8 mouse cellular contexts compared by ENCODE assay signal in the genomic region with DNA sequence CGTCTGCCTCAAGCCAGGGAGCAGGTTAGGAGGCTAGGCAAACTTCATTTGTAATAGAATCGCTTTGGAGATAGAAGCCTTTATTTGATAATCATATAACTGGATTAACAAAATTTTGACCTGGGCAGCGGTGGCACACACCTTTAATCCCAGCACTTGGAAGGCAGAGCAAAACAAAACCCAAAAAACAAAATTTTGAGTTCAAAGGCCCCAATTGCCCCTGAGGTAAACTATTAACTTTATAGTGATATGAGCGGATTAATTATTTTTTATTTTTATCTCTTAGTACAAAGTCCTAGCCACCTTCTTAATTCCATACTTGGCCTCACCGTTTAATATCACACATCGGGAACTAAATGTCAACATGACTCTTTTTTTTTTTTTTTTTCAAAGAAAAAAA. TPM values are rescaled to one million over a fixed set of nuclear protein-coding genes. Genes with fewer than 3 reads are reported as not detected.
A peak's percentile ranks its signal among the peaks of the same experiment; 100 is the strongest.
DNase-seq lines count a peak whose midpoint lies in the region; ATAC-seq and TF ChIP-seq lines count a peak whose summit lies in the region.

No protein-coding gene starts in this region.

- no peak for TF ChIP-seq CTCF in lung, adult 2 months (IDR thresholded peaks at IDR 0.05; ENCODE audit: insufficient read depth, low read length)

- no peak for ATAC-seq in kidney, embryonic 15.5 days (replicated peaks; ENCODE audit: low FRiP score)
- ATAC-seq in embryonic facial prominence, embryonic 11.5 days (replicated peaks; ENCODE audit: insufficient number of reproducible peaks, low FRiP score, low TSS enrichment, low read depth), result no peak
- ATAC-seq in intestine, embryonic 14.5 days (replicated peaks; ENCODE audit: low FRiP score, low TSS enrichment, low read depth), result no peak
- no peak for ATAC-seq in midbrain, embryonic 16.5 days

- no peak for TF ChIP-seq POLR2A in lung, adult 2 months (IDR thresholded peaks at IDR 0.05; ENCODE audit: borderline replicate concordance, extremely low read depth, low read depth, low read length)

- H3K9ac ChIP-seq in kidney, embryonic 15.5 days, result peak overlapping the region; percentile 78
- H3K9ac ChIP-seq in embryonic facial prominence, embryonic 11.5 days (replicated peaks; ENCODE audit: low read length), result peak overlapping the region; percentile 61
- H3K9ac ChIP-seq in intestine, embryonic 14.5 days (ENCODE audit: low read length), result peak overlapping the region; percentile 71
- H3K9ac ChIP-seq in midbrain, embryonic 16.5 days (ENCODE audit: low read depth, low read length), result peak overlapping the region; percentile 77

- WGBS in kidney, embryonic 15.5 days, result 81% methylated on average over 6 of the region's 6 CpGs
- WGBS in embryonic facial prominence, embryonic 11.5 days, result 82% methylated on average over 6 of the region's 6 CpGs
- WGBS in intestine, embryonic 14.5 days, result 77% methylated on average over 6 of the region's 6 CpGs
- 78% methylated on average over 6 of the region's 6 CpGs for whole genome bisulfite sequencing in midbrain, embryonic 16.5 days
- WGBS in lung, adult 2 months, result 78% methylated on average over 6 of the region's 6 CpGs

- H3K4me1 ChIP-seq in kidney, embryonic 15.5 days, result peaks cover 13% of the 10 kb centered on the region
- H3K4me1 ChIP-seq in embryonic facial prominence, embryonic 11.5 days (ENCODE audit: control insufficient read depth, insufficient read depth, low read length), result no peaks in the 10 kb centered on the region
- peaks cover 9% of the 10 kb centered on the region; the same call in 1 of the 2 replicates for H3K4me1 ChIP-seq in intestine, embryonic 14.5 days (replicated peaks; ENCODE audit: control insufficient read depth, insufficient read depth, low read length)
- H3K4me1 ChIP-seq in midbrain, embryonic 16.5 days (ENCODE audit: control insufficient read depth, insufficient read depth, low read length), result peaks cover 14% of the 10 kb centered on the region
- H3K4me1 ChIP-seq in lung, adult 2 months (ENCODE audit: control insufficient read depth, insufficient read depth, low read length), result peaks cover 2% of the 10 kb centered on the region; the same call in 1 of the 2 replicates

- peak overlapping the region; percentile 76 for H3K4me2 ChIP-seq in kidney, embryonic 15.5 days
- peak overlapping the region; percentile 66 for H3K4me2 ChIP-seq in embryonic facial prominence, embryonic 11.5 days (ENCODE audit: low read depth, low read length)
- H3K4me2 ChIP-seq in intestine, embryonic 14.5 days (ENCODE audit: low read length), result peak overlapping the region; percentile 87
- H3K4me2 ChIP-seq in midbrain, embryonic 16.5 days (ENCODE audit: low read length), result peak overlapping the region; percentile 86

- DNase-seq in kidney, postnatal 4 days, result no peak
- no peak for DNase-seq in embryonic facial prominence, embryonic 11.5 days (ENCODE audit: low spot score)
- DNase-seq in intestine, embryonic 14.5 days (ENCODE audit: low spot score), result no peak
- DNase-seq in right cerebral cortex, postnatal 36 days (ENCODE audit: low spot score in 2 of 2), result no peak
- DNase-seq in left cerebral cortex, postnatal 14 days (ENCODE audit: low spot score in 2 of 2), result no peak
- no peak for DNase-seq in lung, adult 2 months

- no peaks in the 10 kb centered on the region for H3K9me3 ChIP-seq in kidney, embryonic 15.5 days (replicated peaks)
- no peaks in the 10 kb centered on the region for H3K9me3 ChIP-seq in embryonic facial prominence, embryonic 11.5 days (replicated peaks; ENCODE audit: control insufficient read depth, low read length)
- no peaks in the 10 kb centered on the region for H3K9me3 ChIP-seq in intestine, embryonic 14.5 days (ENCODE audit: control insufficient read depth, low read length)
- no peaks in the 10 kb centered on the region for H3K9me3 ChIP-seq in midbrain, embryonic 16.5 days (replicated peaks; ENCODE audit: control insufficient read depth, low read length, poor library complexity, severe bottlenecking)

- peaks cover 6% of the 10 kb centered on the region; the same call in 1 of the 2 replicates for H3K36me3 ChIP-seq in kidney, embryonic 15.5 days
- no peaks in the 10 kb centered on the region; the same call in 1 of the 2 replicates for H3K36me3 ChIP-seq in embryonic facial prominence, embryonic 11.5 days (replicated peaks; ENCODE audit: control insufficient read depth, insufficient read depth, low read depth, low read length)
- peaks cover 4% of the 10 kb centered on the region for H3K36me3 ChIP-seq in intestine, embryonic 14.5 days (ENCODE audit: control insufficient read depth, insufficient read depth, low read length)
- no peaks in the 10 kb centered on the region for H3K36me3 ChIP-seq in midbrain, embryonic 16.5 days (ENCODE audit: control insufficient read depth, insufficient read depth, low read length)

- H3K4me3 ChIP-seq in kidney, embryonic 15.5 days (replicated peaks), result peak overlapping the region; percentile 68
- H3K4me3 ChIP-seq in embryonic facial prominence, embryonic 11.5 days (ENCODE audit: low read depth, low read length), result peak overlapping the region; percentile 52
- H3K4me3 ChIP-seq in intestine, embryonic 14.5 days (ENCODE audit: low read depth, low read length), result peak overlapping the region; percentile 69
- peak overlapping the region; percentile 73 for H3K4me3 ChIP-seq in midbrain, embryonic 16.5 days (ENCODE audit: low read depth, low read length)
- no peak overlapping the region for H3K4me3 ChIP-seq in lung, adult 2 months (replicated peaks; ENCODE audit: extremely low read depth, low read depth, low read length)

- H3K27ac ChIP-seq in kidney, embryonic 15.5 days, result peak overlapping the region; percentile 94
- H3K27ac ChIP-seq in embryonic facial prominence, embryonic 11.5 days (replicated peaks; ENCODE audit: low read depth, low read length), result no peak overlapping the region
- H3K27ac ChIP-seq in intestine, embryonic 14.5 days (ENCODE audit: low read depth), result 0 out of 2 replicates have a peak overlapping the region, but pooled peaks have one; percentile 77
- peak overlapping the region; percentile 88 for H3K27ac ChIP-seq in midbrain, embryonic 16.5 days (ENCODE audit: low read length)

- intact Hi-C loops in left cerebral cortex, postnatal 14 days (cut with DNase I), result loop anchor here (10.0 kb wide), 1 partner anchor 262 kb away; no protein-coding TSS in a partner anchor

- H3K27me3 ChIP-seq in kidney, embryonic 15.5 days, result no peaks in the 10 kb centered on the region
- H3K27me3 ChIP-seq in embryonic facial prominence, embryonic 11.5 days (ENCODE audit: control insufficient read depth, insufficient read depth, low read length), result no peaks in the 10 kb centered on the region
- H3K27me3 ChIP-seq in intestine, embryonic 14.5 days (replicated peaks; ENCODE audit: control insufficient read depth, insufficient read depth, low read length), result no peaks in the 10 kb centered on the region
- no peaks in the 10 kb centered on the region for H3K27me3 ChIP-seq in midbrain, embryonic 16.5 days (ENCODE audit: control insufficient read depth, insufficient read depth, low read depth, low read length)

RNA-seq across cellular contexts. Expression of a gene that starts 1.1 kb away (rescaled TPM):
- polyA plus RNA-seq in kidney, embryonic 15.5 days (2015; fragmentation: Nextera tagmentation; extraction: Ambion mirVana), result 46.6 and 52.7 TPM in 2 replicates
- polyA plus RNA-seq in embryonic facial prominence, embryonic 11.5 days (2014; fragmentation: Nextera tagmentation; extraction: Ambion mirVana), result 4.1 and 6.1 TPM in 2 replicates
- 4.5 and 4.8 TPM in 2 replicates for polyA plus RNA-seq in intestine, embryonic 14.5 days (2014; fragmentation: Nextera tagmentation; extraction: Ambion mirVana)
- 19.9 and 23.1 TPM in 2 replicates for polyA plus RNA-seq in midbrain, embryonic 16.5 days (2015; fragmentation: Nextera tagmentation; extraction: Ambion mirVana)
- total RNA-seq in left cerebral cortex, postnatal 14 days (2021), result 10 to 100 TPM; 17.4 to 18.8 TPM
- polyA plus RNA-seq in lung, adult 2 months (2012; rRNA removed), result 5.4 and 7.5 TPM in 2 replicates

RNA-seq across cellular contexts. Expression of a gene that starts 4.9 kb away (rescaled TPM):
- 41.0 and 41.6 TPM in 2 replicates for polyA plus RNA-seq in kidney, embryonic 15.5 days (2015; fragmentation: Nextera tagmentation; extraction: Ambion mirVana)
- 29.7 and 39.7 TPM in 2 replicates for polyA plus RNA-seq in embryonic facial prominence, embryonic 11.5 days (2014; fragmentation: Nextera tagmentation; extraction: Ambion mirVana)
- 27.8 and 30.3 TPM in 2 replicates for polyA plus RNA-seq in intestine, embryonic 14.5 days (2014; fragmentation: Nextera tagmentation; extraction: Ambion mirVana)
- polyA plus RNA-seq in midbrain, embryonic 16.5 days (2015; fragmentation: Nextera tagmentation; extraction: Ambion mirVana), result 53.7 and 60.1 TPM in 2 replicates
- total RNA-seq in left cerebral cortex, postnatal 14 days (2021), result 10 to 100 TPM; 48.9 to 52.2 TPM
- polyA plus RNA-seq in lung, adult 2 months (2012; rRNA removed), result 8.1 and 15.2 TPM in 2 replicates

RNA-seq across cellular contexts. Expression of a gene that starts 11.9 kb away (rescaled TPM):
- polyA plus RNA-seq in kidney, embryonic 15.5 days (2015; fragmentation: Nextera tagmentation; extraction: Ambion mirVana), result 5.9 and 6.3 TPM in 2 replicates
- polyA plus RNA-seq in embryonic facial prominence, embryonic 11.5 days (2014; fragmentation: Nextera tagmentation; extraction: Ambion mirVana), result 4.0 and 4.1 TPM in 2 replicates
- polyA plus RNA-seq in intestine, embryonic 14.5 days (2014; fragmentation: Nextera tagmentation; extraction: Ambion mirVana), result 4.1 and 4.5 TPM in 2 replicates
- polyA plus RNA-seq in midbrain, embryonic 16.5 days (2015; fragmentation: Nextera tagmentation; extraction: Ambion mirVana), result 7.0 TPM in 2 replicates
- total RNA-seq in left cerebral cortex, postnatal 14 days (2021), result 1 to 10 TPM; 3.9 to 4.2 TPM
- 1.3 and 1.9 TPM in 2 replicates for polyA plus RNA-seq in lung, adult 2 months (2012; rRNA removed)

RNA-seq across cellular contexts. Expression of a gene that starts 44.9 kb away (rescaled TPM):
- 44.1 and 45.0 TPM in 2 replicates for polyA plus RNA-seq in kidney, embryonic 15.5 days (2015; fragmentation: Nextera tagmentation; extraction: Ambion mirVana)
- polyA plus RNA-seq in embryonic facial prominence, embryonic 11.5 days (2014; fragmentation: Nextera tagmentation; extraction: Ambion mirVana), result 43.7 and 45.3 TPM in 2 replicates
- polyA plus RNA-seq in intestine, embryonic 14.5 days (2014; fragmentation: Nextera tagmentation; extraction: Ambion mirVana), result 42.5 and 44.1 TPM in 2 replicates
- polyA plus RNA-seq in midbrain, embryonic 16.5 days (2015; fragmentation: Nextera tagmentation; extraction: Ambion mirVana), result 51.0 and 60.8 TPM in 2 replicates
- total RNA-seq in left cerebral cortex, postnatal 14 days (2021), result 10 to 100 TPM; 75.4 to 78.5 TPM
- 32.6 and 34.7 TPM in 2 replicates for polyA plus RNA-seq in lung, adult 2 months (2012; rRNA removed)

RNA-seq across cellular contexts. Expression of a gene that starts 47.6 kb away (rescaled TPM):
- polyA plus RNA-seq in kidney, embryonic 15.5 days (2015; fragmentation: Nextera tagmentation; extraction: Ambion mirVana), result 1.2 and 1.5 TPM in 2 replicates
- not detected in 2 replicates for polyA plus RNA-seq in embryonic facial prominence, embryonic 11.5 days (2014; fragmentation: Nextera tagmentation; extraction: Ambion mirVana)
- polyA plus RNA-seq in intestine, embryonic 14.5 days (2014; fragmentation: Nextera tagmentation; extraction: Ambion mirVana), result 0.09 TPM in 1 of 2 replicates, not detected in the other
- polyA plus RNA-seq in midbrain, embryonic 16.5 days (2015; fragmentation: Nextera tagmentation; extraction: Ambion mirVana), result 0.05 TPM in 1 of 2 replicates, not detected in the other
- 1 to 10 TPM in 1 of 2 experiments, under 1 TPM in 1; 0.76 to 1.1 TPM for total RNA-seq in left cerebral cortex, postnatal 14 days (2021)
- polyA plus RNA-seq in lung, adult 2 months (2012; rRNA removed), result 0.03 and 0.11 TPM in 2 replicates
